Mouse (Mus musculus): ENCODE measurements around the gene Gm12169.
"Not testable (repeated sequence)": the region's sequence is repeated elsewhere in the genome, so short reads cannot be mapped to it uniquely, and the experiment has no call there.

Gm12169 gene

DNA sequence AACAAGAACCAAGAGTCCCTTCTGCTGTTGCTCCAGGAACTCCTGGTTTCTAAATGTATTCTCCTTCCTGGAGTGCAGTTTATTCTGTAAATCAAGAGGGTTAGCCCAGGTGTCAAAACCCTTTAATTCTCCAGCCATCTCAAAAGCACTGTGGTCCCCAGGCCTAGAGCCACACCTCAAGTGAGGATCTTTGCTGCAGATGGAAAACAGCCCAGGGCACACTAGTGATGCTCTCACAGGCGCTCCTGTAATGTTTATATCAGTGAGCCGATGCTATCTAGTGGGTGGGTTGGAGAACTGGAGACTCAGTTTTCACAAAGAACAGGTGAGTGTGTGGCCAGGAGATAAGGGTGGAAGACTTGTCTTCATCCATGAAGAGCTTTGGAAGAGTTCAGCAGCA, at the start of gene Gm12169:
Gene Gm12169, plus strand, starts transcription at position 301 of the 400 bp plus-strand sequence.
- DNase-seq, result no peak

DNA sequence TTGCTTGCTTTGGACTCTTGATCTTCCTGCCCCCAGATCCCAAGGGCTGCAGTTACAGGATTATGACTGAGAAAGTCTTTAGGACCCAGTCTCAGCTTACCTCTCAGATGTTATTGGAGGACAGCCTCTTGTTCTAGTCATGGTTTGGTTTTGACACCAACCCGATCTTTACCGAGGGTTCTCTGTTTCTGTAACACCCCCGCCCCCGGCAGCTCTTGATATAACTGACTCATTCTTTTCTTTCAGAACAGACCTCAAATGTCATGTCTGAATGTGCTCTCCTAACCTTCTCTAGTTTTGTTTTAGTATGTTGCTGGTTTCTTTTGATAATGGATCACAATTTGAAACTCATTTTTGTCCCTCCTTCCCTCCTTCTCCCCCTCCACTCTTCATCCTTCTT, 49.8 kb upstream of the Gm12169 start:
- DNase-seq, result no peak

DNA sequence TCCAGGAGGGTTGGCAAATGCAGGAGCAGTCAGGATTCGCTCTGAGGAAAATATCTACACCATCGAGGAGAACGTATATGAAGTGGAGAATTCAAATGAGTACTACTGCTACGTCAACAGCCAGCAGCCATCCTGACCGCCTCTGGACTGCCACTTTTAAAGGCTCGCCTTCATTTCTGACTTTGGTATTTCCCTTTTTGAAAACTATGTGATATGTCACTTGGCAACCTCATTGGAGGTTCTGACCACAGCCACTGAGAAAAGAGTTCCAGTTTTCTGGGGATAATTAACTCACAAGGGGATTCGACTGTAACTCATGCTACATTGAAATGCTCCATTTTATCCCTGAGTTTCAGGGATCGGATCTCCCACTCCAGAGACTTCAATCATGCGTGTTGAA, 44.7 kb upstream of the Gm12169 start:
- no peak for DNase-seq

DNA sequence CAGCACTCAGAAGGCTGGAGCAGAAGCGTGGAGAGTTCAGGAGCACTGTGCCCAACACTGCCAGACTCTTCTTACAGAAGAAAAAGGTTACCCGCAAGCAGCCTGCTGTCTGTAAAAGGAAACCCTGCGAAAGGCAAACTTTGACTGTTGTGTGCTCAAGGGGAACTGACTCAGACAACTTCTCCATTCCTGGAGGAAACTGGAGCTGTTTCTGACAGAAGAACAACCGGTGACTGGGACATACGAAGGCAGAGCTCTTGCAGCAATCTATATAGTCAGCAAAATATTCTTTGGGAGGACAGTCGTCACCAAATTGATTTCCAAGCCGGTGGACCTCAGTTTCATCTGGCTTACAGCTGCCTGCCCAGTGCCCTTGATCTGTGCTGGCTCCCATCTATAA, 43.5 kb upstream of the Gm12169 start:
- peak; percentile 74 for DNase-seq

DNA sequence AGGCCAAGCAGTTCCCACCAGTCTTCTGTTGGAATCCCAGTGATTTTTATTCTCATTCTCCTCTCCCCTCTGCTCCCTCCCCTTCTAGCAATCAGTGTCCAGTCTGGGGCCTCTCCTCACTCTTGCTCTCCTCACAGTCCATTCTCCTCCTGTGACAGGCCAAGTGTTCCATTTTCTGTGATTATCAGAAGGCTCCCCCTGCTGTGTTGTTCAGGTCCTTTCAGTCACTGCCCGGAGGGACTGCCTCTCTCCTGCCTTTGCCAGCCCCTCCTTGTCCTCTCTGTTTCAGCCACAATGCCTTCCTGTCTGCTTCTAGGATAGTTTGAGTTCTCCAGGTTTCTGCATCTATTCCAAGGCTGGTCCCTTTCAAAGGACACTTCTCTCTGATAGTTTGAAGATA, 35.8 kb upstream of the Gm12169 start:
- DNase-seq, result no peak

DNA sequence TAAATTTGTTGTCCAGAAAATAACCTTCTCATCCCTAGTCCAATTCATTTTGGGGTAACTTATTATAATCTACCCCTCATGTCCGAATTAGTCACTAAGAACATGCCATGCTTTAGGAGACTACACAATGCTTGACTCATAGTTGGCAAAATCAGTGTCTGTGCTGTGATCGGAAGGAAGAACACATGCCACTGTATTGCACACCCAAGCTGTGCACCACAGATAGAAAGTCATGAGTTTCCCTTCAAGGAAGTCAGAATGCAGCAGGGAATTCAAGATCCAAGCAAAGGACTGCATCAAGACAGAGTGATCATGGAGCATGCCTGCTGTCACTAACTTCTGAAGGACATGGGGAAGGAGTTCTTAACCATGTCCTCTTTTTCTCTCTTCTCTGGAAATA, 35.4 kb upstream of the Gm12169 start:
- peak; percentile 53 for DNase-seq

DNA sequence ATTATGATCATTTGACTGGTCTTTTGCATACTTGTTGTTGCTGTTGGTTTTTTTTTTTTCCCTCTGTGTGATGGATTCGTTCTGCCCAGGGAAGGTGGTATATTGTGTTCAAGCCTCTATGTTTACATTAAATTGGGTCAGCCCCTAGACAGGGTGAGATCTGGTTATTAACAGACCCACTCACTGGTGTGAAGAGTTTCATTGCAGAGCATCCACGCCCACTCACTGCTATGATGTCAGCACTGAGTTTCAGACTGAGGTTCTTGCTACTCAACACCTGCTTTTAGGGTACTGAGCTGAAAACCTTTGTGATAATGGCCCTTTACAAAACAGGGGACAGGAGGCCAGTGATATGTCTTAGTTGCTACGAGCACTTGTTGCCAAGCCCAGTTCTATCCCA, 16.9 kb upstream of the Gm12169 start:
- DNase-seq, result no peak

DNA sequence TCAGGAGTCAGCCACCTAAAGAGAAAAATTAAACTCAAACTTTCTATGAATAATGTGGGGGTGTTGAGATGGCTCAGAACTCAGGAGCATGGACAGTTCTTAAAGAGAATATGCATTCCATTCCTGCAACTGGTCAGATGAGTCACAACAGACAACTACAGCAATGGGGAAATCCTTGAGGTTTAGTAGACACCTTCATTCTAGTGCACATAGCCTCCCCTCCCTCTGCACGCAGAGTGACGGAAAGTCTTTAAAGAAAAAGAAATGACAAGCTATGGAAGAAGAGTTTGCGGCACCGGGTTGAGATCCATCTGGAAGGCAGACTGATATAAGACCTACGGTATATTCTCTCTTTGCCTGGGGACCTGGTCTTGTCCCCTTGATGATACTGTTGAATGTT, 14.1 kb upstream of the Gm12169 start:
- no peak for DNase-seq

DNA sequence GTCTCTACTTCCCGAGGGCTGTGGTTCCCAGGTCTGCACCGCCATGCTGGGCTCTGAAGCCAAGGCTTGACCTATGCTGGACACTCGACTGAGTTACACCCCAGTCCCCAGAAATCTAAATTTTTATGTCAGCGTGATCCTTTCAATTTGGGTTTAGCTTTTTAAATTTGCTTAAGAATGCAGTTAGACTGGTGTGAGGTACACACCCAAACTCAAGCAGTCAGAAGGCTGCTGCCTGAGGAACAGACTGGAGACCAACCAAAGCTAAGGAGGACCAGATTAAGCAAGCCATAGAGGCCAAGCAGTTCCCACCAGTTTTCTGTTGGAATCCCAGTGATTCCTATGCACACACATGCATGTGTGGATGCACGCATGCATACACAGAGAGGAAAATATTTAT, 2.7 kb upstream of the Gm12169 start:
- DNase-seq, result not testable (repeated sequence)

DNA sequence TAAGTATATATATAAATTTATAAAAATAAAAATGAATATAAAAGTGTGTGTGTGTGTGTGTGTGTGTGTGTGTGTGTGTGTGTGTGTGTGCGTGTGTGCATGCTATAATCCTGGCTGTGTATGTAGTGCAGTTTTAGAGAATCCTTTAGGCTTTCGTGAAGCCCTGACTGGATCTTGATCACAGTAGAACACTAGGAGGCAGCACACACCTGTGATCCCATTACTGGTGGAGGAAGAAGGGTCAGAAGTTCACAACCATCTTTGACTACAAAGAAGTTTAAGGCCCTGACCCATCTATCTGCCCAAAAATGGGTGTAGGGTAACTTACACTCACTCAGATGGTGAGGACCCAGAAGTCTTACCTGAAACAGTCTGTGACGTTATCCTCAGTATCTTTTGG, 1.3 kb upstream of the Gm12169 start:
- no peak for DNase-seq

DNA sequence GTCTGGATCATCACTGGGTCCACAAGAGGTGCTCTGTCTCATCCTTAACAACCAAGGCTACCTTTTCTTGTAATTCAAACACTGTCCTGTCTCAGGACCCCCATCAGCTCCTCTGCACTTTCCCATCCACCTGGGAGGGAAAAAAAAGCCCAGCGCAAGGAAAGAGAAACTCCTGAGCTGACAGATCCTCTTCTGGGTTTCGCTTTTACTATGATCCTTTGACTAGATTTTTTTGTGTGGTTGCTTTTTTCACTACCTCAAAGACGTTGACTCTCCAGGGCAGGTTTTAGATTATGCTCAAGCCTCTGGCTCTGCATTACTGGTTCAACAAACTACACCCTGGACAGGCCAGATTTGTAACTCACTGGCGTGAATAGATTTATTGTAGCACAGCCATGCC, 6.1 kb downstream of the Gm12169 start:
- DNase-seq, result no peak

DNA sequence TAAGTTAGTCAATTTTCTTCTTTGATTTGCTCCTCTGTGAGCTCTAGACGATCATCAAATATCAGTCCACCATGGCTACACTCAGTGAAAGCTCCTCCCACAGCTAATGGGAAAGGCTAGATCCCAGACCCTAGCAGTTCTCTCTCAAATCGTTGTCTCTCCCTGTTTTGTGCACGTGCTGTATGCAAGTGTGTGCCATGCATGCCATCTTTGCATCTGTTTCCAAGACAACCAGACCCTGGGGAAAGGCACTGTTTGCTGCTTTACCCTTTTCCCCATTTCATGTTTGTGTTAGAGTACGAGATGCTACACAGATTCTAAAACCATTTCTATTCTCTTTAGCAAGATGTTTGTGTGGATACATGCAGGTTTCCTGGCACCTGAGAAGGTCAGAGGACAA, 13.0 kb downstream of the Gm12169 start:
- DNase-seq, result no peak

DNA sequence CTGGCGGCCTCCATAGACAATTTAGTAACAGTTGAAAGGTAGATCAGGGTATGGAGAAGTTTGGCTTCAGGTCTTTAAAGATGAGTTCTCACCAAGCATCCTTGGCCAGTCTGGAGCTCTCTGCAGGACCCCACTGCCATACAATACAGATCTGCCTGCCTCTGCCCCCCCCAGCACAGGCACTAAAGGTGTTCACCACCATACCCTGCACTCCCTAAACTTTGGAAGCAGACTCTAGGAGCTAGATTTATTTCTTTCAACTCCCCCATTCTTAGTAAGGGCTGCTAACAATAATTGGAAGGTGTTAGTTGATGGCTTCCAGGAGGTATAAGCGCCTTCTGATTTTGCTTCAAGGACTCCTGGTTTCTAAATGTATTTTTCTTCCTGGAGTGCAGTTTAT, 19.5 kb downstream of the Gm12169 start:
- DNase-seq, result no peak

DNA sequence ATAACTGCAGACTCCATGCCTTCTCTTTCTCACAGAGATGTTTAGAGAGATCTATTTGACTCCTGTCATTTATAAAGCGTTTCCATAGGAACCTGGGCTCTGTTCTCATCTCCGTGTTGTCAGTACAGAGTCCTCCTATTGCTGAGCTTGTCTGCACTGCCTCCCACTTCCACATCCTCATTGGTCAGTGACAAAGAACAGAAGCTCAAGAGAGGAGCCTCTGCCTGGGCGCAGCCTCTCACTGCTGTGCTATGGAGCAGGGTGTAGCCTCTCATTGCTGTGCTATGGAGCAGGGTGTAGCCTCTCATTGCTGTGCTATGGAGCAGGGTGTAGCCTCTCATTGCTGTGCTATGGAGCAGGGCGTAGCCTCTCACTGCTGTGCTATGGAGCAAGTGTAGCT, 25.7 kb downstream of the Gm12169 start:
- no peak for DNase-seq

DNA sequence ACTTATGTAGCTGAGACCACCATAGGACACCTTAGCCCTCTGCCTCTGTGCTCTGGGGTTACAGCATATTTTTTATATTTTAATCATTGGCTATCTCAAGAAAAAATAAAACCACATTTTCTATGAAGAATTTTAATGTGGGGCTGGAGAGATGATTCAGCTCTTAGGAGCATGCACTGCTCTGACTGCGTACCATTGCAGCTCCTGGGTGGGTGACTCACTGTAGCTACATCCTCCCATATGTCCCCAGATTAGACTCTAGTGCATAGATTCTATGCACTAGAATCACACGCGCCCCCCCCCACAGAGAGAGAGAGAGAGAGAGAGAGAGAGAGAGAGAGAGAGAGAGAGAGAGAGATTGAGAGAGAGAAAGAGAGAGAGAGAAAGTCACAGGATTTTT, 28.7 kb downstream of the Gm12169 start:
- peak; percentile 35 for DNase-seq

DNA sequence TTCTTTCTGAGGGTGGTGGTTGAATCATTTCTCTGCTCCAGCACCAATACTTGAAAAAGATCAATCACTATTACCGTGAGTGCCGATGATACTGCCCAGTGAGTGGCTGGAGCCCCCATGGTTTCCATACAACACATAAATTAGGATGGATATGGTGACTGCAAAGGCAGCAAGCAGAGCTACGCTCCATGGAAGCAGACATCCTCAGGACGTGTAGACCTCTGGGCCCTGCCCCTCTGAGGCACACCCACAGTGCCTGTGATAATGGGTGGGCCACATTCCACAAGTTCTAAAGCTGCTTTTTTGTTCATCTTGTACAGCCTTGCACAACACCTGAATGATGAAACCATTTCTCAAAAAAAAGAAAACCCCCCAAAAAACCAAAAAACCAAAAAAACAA, 37.1 kb downstream of the Gm12169 start:
- no peak for DNase-seq

DNA sequence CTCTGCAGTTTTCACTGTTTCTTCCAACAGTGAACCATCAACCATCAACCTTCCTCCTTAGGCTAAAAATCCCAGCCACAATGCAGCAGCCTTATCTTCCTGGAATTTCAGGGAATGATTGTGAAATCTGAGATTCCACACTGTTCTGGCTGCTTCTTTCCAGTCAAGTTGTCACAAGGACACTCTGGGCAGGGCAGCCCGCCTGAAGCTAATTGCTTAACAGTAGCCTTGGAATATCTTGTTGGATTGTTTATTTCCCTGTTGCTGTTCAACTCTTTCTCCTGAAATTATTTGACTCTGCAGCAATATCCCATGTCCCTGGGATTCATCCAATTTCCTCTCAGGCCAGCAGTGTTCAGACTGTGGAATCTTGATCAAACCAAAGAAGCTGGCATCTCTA, 40.7 kb downstream of the Gm12169 start:
- DNase-seq, result no peak

DNA sequence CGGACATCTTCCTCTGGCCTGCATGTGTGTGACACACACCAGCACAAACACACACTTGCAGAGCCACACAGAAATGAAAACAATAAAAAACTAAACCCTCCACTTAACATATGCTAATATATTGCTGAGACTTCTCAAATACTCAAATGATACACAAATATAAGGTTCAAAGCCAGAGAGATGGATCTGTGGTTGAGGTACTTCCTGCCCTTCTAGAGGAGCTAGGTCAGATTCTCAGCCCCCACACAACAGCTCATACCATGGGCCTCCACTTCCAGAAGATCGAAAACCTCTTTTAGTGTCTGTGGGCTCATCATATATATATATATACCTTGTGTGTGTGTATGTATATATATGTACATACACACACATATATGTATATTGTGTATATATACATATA, 42.0 kb downstream of the Gm12169 start:
- DNase-seq, result no peak

DNA sequence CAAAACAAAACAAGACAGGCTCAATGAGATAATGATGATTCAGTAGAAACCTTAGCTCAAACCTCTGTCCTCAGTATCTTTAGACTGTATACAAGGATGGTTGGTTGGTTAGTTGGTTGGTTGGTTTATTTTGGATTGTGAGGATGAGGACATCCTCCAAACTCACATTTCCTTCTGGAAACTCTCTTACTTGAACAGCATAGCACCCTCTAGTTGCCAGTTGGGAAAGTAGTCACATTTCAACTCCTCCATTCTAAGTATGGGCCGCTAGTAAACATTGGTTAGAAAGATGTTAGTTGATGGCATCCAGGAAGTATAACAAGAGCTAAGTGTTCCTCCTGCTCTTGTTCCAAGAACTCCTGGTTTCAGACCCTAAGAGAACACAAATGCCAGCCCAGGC, 45.1 kb downstream of the Gm12169 start:
- no peak for DNase-seq

DNA sequence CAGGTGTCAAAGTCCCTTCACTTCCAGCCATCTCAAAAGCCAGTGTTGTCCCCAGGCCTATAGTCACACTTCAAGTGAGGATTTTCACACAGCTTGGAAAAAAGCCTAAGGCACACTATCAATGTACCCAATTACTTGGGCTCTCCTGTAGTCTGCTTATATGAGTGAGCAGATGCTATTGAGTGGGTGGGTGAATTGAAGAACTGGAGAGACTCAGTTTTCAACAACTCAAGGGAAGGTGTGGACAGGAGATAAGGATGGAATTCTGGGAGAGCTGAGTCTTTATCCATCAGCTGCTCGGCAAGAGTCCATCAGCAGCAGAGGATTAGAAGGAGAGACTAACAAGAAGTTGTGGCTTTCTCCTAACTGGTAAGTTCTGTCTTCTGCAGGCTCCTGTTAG, 47.3 kb downstream of the Gm12169 start, which contains the start of gene BC053393:
Gene BC053393, plus strand, starts transcription at position 210 of the 400 bp plus-strand sequence.
- DNase-seq, result peak; percentile 5

DNA sequence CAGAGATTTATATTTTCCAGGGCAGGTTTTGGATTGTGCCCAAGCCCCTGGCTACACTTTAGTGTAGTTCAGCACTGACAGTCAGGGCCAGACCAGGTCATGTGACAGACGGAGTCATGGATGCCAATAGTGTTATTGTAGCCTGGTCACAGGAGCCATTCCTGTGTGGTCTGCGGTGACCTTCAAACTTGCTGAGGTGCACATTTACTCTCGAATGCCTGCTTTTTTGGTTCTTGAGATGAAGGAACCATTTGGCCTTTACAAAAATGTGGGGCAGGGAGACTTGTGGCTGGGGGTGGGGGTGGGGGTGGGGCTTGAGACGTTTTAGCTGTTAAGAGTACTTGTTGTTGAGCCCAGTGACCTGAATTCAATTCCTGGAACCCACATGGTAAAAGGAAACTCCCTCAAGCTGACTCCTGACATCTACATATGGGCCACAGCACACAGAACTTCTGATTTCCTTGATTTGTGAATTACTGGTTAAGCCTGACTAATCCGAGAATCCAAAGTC, 54.8 kb downstream of the Gm12169 start:
- DNase-seq, result no peak

DNA sequence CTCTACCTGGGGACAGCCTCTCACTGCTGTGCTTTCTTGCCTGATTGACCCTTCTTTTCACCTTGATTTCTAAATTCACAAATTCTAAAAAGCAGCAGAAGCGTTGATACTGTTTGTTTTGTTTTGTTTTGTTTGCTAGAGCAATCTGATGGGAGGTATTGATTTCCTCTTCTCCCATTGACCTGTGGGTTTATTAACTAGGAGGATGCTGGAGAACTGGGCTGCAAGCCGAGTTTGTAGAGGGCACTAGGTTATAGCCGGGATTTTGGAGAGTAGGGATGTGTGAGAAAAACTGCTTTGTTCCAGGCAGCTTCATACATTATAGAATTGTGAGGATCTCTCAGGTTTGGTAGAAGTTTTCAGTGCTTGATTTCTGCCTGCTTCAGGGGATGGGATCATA, 56.4 kb downstream of the Gm12169 start:
- no peak for DNase-seq

DNA sequence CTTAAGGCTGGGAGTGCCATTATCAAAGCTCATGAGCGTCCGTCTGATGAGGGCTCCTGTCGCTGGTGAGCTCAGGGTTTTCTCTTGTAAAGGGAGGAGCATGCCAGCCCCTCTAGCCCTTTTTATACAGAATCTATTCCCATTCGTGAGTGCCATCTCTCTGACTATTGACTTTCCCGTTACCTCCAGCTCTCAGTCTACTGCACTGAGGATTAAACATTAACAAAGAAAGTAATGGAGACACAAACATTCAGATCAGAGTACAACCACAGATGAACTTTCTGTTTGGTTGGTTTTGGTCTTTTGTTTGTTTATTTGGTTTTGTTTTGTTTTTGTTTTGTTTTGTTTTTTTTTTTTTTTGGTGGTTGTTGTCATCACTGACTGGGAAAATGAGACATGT, 58.7 kb downstream of the Gm12169 start:
- DNase-seq, result no peak
